Mouse (Mus musculus) C2C12 (cell line): ENCODE results near the gene Pex6.

Source experiments
- CEBPB ChIP-seq: IDR thresholded peaks from one replicate; pipeline ENCODE4 v1.6.1; 2011; ENCODE audit warnings: low read depth, mild to moderate bottlenecking, control low read depth, moderate library complexity
- CTCF ChIP-seq: IDR thresholded peaks from one replicate; pipeline ENCODE4 v1.5.1; 2011; ENCODE audit not compliant: control insufficient read depth, insufficient read depth, insufficient read length

- no peak for TF ChIP-seq CTCF
- no peak for TF ChIP-seq CEBPB
These were observed 36.6 kb upstream of the Pex6 start for GRCm38 (mm10) chr17:46674530-46675283.
